Mouse (Mus musculus) liver, adult 2 months (tissue): ENCODE measurements around the gene Klf13. TPM values are rescaled to one million over a fixed set of nuclear protein-coding genes. Genes with fewer than 3 reads are reported as not detected.

Experiments used
- DNase-seq: peaks from one replicate; pipeline ENCODE4 v3.0.0-alpha.2; 2011; ENCODE audit warnings: low read depth, low spot score; ENCODE audit errors: extremely low read depth
- H3K27ac ChIP-seq: fragments of 200-500 bp; replicated peaks from 2 replicates; pipeline ENCODE4 v1.5.1; 2012; ENCODE audit warnings: low read depth, mild to moderate bottlenecking, control low read depth, inconsistent platforms, low read length; ENCODE audit not compliant: insufficient read depth
- H3K27me3 ChIP-seq: fragments of 200-500 bp; 2 replicates; pipeline ENCODE4 v1.6.1; 2012; ENCODE audit warnings: mild to moderate bottlenecking, moderate library complexity, low read length, inconsistent platforms; ENCODE audit not compliant: control insufficient read depth, insufficient read depth
- H3K36me3 ChIP-seq: fragments of 200-500 bp; 2 replicates; pipeline ENCODE4 v1.6.1; 2012; ENCODE audit warnings: low read length, inconsistent platforms; ENCODE audit not compliant: control insufficient read depth, insufficient read depth
- H3K4me1 ChIP-seq: fragments of 200-500 bp; 2 replicates; pipeline ENCODE4 v1.6.1; 2011; ENCODE audit warnings: low read length; ENCODE audit not compliant: control insufficient read depth, insufficient read depth
- H3K4me3 ChIP-seq: fragments of 200-500 bp; 2 replicates; pipeline ENCODE4 v1.5.1; 2011; ENCODE audit warnings: low read depth, mild to moderate bottlenecking, control low read depth, low read length, moderate library complexity; ENCODE audit not compliant: insufficient read depth
- H3K79me2 ChIP-seq: fragments of 200-500 bp; 2 replicates; pipeline ENCODE4 v1.6.1; 2012; ENCODE audit warnings: inconsistent platforms, mild to moderate bottlenecking, low read length, moderate library complexity; ENCODE audit not compliant: control insufficient read depth, insufficient read depth
- H3K9ac ChIP-seq: fragments of 200-500 bp; 2 replicates; pipeline ENCODE4 v1.6.1; 2012; ENCODE audit warnings: low read depth, mild to moderate bottlenecking, control low read depth, inconsistent platforms, low read length
- CTCF ChIP-seq: fragments of 200-500 bp; IDR thresholded peaks from 2 replicates; pipeline ENCODE4 v1.5.1; 2011; ENCODE audit warnings: low read depth, low read length, control low read depth
- POLR2A ChIP-seq: fragments of 200-500 bp; IDR thresholded peaks from 2 replicates; pipeline ENCODE4 v1.6.1; 2011; ENCODE audit warnings: low read length, control low read depth; ENCODE audit not compliant: insufficient read depth; ENCODE audit errors: extremely low read depth
- WGBS: fragments of 180-500 bp; shearing (Covaris S2); methylation state at CpG from one replicate; pipeline ENCODE4 v1.1.7; 2018; 5-methylcytosine and 5-hydroxymethylcytosine counted together
- polyA plus RNA-seq: library from polyadenylated mRNA; depleted of rRNA; stranded (reverse); fragments of >200 nt; gene quantifications from 2 replicates; pipeline ENCODE4 v1.2.3, GENCODE M21; 2012
- total RNA-seq: library from RNA; depleted of rRNA; stranded (reverse); fragments of >200 nt; gene quantifications from 2 replicates; pipeline ENCODE4 v1.2.3, GENCODE M21; 2014

Klf13 gene
- total and polyA plus RNA-seq, 2 experiments = 14.1 to 26.4 TPM

DNA sequence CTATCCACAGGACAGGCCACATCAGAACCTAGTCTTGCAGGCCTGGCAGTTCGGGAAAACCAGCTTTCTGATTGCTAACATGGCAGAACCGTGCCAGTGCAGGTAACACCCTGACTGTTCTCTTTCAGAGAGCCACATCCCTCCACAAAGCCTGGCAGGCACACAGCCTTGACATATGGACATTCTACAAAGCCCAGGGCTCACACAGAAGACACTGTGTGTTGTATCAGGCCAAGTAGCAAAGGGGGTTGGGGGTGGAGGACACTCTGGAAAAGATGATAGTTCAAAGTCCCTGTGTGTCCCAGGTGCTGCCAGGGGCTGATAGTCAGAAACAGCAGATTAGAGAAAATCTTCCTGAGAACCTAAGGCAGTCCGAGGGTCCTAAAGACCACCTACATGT lies 12.2 kb downstream of the Klf13 start:
- WGBS = 25% methylated on average over 3 of the region's 3 CpGs
- Histone ChIP-seq H3K4me3 (no peak overlapping the region), H3K27ac (peak overlapping the region; percentile 97), H3K79me2 (peaks cover 47% of the 10 kb centered on the region; the same call in 1 of the 2 replicates), H3K9ac (peak overlapping the region; percentile 60), H3K4me1 (peaks cover 43% of the 10 kb centered on the region), H3K36me3 (no peaks in the 10 kb centered on the region), H3K27me3 (no peaks in the 10 kb centered on the region)
- TF ChIP-seq CTCF (no peak), POLR2A (no peak)
- peak; percentile 78 for DNase-seq

DNA sequence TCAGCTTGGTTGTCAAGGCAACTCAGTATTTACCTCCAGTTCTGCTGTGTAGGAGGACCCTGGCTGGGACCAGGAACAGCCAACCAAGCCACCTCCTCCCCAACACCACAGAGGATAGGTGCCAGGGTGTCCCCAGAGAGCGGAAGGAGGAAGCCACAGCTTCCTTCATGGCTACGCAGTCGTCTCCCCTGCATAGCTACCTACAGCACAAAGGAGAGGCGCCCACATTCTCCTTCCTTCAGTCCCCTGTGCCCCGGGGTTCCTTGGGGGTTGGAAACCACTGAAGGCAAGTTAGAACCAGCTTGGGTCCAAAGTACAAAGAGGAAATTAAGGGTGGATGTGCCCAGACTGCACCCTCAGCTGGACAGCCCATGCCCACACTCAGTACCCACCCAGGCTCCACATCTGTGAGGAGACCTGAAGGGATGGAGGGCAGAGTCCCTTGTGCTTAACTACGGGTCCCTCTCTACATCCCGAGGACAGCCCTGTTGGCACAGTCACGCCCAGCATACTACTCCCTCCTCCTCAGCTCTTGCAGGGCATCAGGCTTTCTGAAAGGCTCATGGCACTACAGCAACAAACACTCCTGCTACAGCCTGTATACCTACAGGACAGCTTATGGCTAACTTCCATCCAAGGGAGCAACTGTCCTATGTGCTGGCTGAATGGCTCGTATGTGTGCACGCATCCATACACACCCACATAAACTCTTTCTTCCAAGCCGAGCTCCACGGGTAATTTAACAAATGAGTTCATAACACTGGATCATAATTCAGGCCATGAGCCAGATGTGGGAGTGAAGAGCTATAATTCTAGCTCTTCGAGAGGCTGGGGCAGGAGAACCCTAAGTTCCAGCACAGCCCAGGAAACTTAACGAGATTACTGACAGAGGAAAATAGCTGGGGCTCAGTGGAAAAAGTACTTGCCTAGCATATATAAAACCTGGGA lies 13.0 kb downstream of the Klf13 start:
- Histone ChIP-seq H3K27me3 (no peaks in the 10 kb centered on the region), H3K36me3 (no peaks in the 10 kb centered on the region), H3K27ac (peak overlapping the region; percentile 97), H3K4me3 (no peak overlapping the region), H3K4me1 (peaks cover 44% of the 10 kb centered on the region), H3K9ac (peak overlapping the region; percentile 48), H3K79me2 (peaks cover 54% of the 10 kb centered on the region; the same call in 1 of the 2 replicates)
- DNase-seq = peak; percentile 63
- WGBS = 31% methylated on average over 14 of the region's 14 CpGs
- TF ChIP-seq CTCF (no peak), POLR2A (0 out of 2 replicates have a peak, but pooled peaks have one; percentile 18)

DNA sequence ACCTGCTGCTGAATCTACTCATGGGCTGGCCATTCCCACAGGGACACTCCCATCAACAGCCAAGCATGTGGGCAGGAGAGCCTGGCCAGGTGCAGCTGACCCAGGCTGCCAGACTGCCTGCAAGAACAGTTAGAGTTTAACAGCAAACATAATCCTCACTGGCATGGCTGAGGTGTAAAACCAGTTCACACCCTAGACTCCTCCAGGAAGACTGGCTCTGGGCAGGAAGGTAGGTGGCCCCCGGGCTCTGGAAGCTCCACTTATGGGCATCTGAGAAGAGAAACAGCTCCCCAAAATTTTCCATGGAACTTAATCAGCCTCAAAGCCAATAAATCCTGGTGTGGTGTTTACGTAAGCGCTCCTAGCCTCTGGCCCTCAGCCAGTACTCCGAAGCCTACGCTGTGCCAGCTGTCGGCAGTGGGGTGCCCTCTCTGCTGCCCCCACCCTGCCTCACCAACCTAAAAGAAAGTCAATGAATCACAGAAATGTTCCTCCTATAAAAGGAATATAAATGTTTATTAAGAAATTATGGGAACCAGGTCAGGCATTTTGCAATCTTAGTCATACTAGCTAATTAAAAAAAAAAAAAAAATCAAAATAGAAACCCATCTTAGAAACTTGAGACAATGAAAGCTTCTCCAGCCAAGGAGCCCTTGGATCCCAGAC lies 13.8 kb downstream of the Klf13 start:
- Histone ChIP-seq H3K27ac (peak overlapping the region; percentile 97), H3K36me3 (no peaks in the 10 kb centered on the region), H3K79me2 (peaks cover 57% of the 10 kb centered on the region; the same call in 1 of the 2 replicates), H3K4me3 (no peak overlapping the region), H3K4me1 (peaks cover 45% of the 10 kb centered on the region), H3K27me3 (no peaks in the 10 kb centered on the region), H3K9ac (peak overlapping the region; percentile 70)
- 0 out of 2 replicates have a peak, but pooled peaks have one; percentile 6 for TF ChIP-seq POLR2A
- peak; percentile 17; the same call in 1 of the 2 replicates for TF ChIP-seq CTCF
- 5% methylated on average over 6 of the region's 6 CpGs for WGBS
- DNase-seq = peak; percentile 90

DNA sequence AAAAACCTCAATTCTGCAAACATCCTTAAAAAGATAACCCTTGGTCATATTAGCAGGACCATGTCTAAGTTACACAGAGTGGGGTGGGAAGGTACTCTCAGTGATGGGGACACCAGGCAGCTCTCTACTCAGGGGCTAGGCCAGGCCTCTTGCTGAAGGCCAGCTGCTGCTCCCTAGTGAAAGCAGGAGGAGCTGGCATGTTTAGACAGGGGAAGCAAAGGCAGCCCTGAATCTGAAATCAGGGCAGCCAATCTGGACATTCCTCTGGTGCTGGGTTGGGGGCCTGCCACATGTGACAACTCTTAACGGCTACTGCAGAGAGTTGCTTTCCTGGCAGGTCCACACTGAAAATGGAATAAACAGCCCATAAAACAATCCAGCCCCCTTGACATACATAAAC lies 14.6 kb downstream of the Klf13 start:
- H3K9ac ChIP-seq = peak overlapping the region; percentile 70
- WGBS = 36% methylated on average over 1 of the region's 1 CpGs
- TF ChIP-seq CTCF (peak; percentile 17; the same call in 1 of the 2 replicates), POLR2A (no peak)

DNA sequence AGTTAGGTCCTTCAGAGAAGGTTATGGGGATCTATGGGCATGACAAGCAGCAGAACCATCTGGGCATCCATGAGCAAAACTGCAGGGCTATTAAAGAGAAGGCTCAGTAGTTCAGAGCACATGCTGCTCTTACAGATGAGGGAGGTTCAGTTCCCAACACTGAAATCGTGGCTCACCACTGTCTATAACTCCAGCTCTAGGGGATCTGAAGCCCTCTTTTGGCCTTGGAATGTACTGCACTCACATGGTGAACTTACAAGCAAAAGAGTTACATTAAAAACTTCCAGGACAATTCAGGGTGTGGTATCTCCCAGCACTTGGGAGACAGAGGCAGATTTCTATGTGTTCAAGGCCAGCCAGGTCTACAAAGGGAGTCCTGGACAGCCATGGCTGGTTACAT lies 15.7 kb downstream of the Klf13 start:
- H3K27me3 ChIP-seq = no peaks in the 10 kb centered on the region
- H3K27ac ChIP-seq = no peak overlapping the region; the same call in 1 of the 2 replicates
- H3K4me3 ChIP-seq = no peak overlapping the region
- no peaks in the 10 kb centered on the region for H3K36me3 ChIP-seq
- WGBS = 88% methylated on average over 1 of the region's 1 CpGs
- TF ChIP-seq POLR2A = no peak
- TF ChIP-seq CTCF = 0 out of 2 replicates have a peak, but pooled peaks have one; percentile 2
- H3K4me1 ChIP-seq = peaks cover 57% of the 10 kb centered on the region
- DNase-seq = peak; percentile 16
- peaks cover 66% of the 10 kb centered on the region; the same call in 1 of the 2 replicates for H3K79me2 ChIP-seq
- no peak overlapping the region for H3K9ac ChIP-seq

More for the DNA sequence above, 14.6 kb downstream of the Klf13 start:
- DNase-seq = no peak
- Histone ChIP-seq H3K27me3 (no peaks in the 10 kb centered on the region), H3K4me3 (no peak overlapping the region), H3K4me1 (peaks cover 49% of the 10 kb centered on the region), H3K36me3 (no peaks in the 10 kb centered on the region), H3K27ac (peak overlapping the region; percentile 97), H3K79me2 (peaks cover 61% of the 10 kb centered on the region; the same call in 1 of the 2 replicates)
